Mouse (Mus musculus): ENCODE measurements around the gene Alcam.

Gene Alcam

GRCm38 (mm10) chr16:52243421-52243973 lies 210.4 kb downstream of the Alcam start:
- no peak for DNase-seq

GRCm38 (mm10) chr16:52242144-52242543 lies 211.7 kb downstream of the Alcam start:
- DNase-seq, result peak; percentile 39 to 41

GRCm38 (mm10) chr16:52229930-52230329 lies 223.9 kb downstream of the Alcam start:
- no peak for DNase-seq

GRCm38 (mm10) chr16:52229446-52229845 lies 224.4 kb downstream of the Alcam start:
- DNase-seq, result no peak

- no peak for DNase-seq
These were observed 231.0 kb downstream of the Alcam start for GRCm38 (mm10) chr16:52222896-52223295.

- DNase-seq, result peak; percentile 39 to 70
These were observed 234.8 kb downstream of the Alcam start for GRCm38 (mm10) chr16:52219069-52219468.

GRCm38 (mm10) chr16:52210844-52211606 lies 242.8 kb downstream of the Alcam start:
- no peak for DNase-seq

- DNase-seq, result no peak
These were observed 253.8 kb downstream of the Alcam start for GRCm38 (mm10) chr16:52200107-52200506.

Measured in kidney, postnatal 36 days (tissue).